Mouse (Mus musculus): ENCODE measurements at regions not wholly inside any gene's neighbourhood (a gene's known extent, or its start where the extent isn't known, plus 50 kb on each side); places are given as distances from the start of the nearest gene placed in this dataset.
A peak's percentile ranks its signal among the peaks of the same experiment; 100 is the strongest.

DNA sequence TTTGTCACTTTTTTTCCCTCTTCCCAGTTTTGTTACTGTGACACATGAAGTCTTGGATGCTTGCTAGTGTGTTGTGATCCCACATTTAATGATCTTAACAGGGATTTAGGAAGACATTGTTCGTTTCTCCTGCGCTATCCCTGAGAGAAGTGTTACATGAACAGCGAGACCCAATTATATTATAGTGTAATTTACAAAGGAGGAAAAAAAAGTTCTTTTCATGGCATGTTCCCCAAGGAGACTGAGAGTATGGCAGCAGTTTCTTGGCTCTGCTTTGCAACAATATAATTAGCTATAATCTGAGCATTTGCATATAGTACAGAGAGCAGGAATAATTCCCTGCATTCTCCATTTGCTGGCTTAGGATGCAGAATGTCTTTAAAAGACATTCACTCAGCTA is 168.6 kb downstream of the Insc start:
- DNase-seq (ENCODE audit: low spot score in 2 of 2), result no peak

DNA sequence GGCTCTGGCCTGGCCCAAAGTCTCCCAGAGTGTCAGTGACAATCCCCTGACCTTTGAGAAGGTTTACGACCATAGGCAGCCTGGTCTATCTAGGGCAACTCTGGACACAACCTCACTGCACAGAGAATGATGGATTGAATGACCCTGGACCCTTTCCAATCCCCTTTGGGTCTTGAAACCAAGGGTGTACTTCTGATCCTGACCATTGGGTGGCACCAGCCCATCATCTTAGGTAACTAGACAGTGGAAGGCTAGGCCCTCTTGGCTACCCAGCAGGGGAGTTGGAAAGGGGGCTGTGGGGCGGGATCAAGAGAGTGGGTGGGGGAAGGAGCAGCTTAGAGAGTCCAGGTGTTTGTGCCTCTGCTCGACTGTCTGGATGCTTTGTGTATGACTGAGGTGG is 178.7 kb downstream of the Insc start:
- peak; percentile 23 to 56 for DNase-seq (ENCODE audit: low spot score in 2 of 2)

DNA sequence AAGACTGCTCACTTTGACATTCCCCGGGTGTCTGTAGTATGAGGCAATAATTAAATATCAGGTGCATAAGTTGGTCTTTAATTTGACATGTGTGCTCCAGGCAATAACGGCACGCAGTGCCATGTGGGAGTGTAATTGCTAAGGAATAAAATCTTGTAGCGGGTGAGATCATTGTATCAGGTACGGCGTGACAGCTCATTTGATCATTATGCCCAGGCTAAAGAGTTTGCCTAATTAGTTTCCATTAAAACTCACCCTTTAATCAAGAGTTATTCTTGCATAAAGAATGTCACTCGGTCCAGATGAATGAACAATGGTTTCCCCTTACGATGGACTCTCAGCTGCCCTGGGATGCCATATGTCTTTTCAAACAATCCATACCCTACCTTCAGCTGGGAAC is 190.4 kb downstream of the Insc start:
- DNase-seq (ENCODE audit: low spot score in 2 of 2), result no peak

DNA sequence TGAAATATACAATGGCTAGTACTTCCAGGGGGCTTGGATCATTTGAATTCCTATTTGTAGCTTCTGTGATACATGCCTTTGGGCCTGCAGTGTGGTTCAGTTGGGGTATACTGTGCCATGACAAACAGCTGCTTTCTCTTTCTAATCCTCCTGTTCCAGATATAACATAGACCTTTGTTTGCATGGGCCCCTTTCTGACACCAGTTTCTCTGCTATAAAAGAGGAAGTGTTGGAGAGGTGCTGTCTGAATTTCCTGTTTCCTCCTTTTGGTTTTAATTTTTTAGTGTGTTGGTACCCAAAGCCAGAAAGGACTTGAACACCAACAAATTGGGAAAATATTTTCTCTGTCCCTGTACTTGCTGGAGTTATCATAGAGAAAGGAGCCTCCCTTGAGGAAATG is 207.3 kb downstream of the Insc start:
- no peak for DNase-seq (ENCODE audit: low spot score in 2 of 2)

DNA sequence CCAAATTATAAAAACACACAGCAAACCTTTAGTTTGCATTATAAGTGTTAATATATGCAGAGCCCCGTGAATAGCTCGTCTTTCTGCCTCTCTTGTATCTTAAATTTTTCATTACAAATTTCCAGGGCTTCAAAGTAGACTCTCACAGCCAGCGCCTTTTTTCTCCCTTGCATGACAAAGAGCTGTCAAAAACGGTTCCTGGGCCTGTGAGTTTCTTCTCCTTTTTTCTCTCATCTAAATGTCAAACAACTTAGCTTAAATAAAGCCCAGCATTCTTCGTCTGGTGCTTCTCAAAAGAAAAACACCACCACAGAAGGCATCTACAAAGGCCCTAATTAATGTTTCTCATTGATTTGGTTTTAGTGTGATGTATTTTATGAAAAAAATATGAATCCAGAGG is 219.7 kb downstream of the Insc start:
- no peak for DNase-seq (ENCODE audit: low spot score in 2 of 2)

DNA sequence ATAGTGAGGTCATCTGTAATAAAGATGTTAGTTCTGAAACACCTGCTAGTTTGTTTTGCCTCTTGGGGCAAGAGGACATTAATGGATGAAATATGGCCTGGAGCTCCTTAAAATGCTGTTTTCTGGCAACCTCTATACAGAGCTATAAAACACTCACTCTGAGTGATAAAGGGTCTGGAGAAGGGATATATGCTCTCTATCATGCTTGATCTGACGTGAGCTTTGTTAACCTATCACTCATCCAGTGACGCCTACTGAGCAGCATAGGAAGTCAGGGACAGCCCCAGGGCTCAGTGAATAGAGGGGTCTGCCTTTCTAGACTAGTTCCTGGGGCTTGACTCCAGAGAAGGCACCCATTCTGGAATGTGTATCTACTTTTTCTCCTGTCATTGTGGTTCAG is 222.4 kb downstream of the Insc start:
- no peak for DNase-seq (ENCODE audit: low spot score in 2 of 2)

DNA sequence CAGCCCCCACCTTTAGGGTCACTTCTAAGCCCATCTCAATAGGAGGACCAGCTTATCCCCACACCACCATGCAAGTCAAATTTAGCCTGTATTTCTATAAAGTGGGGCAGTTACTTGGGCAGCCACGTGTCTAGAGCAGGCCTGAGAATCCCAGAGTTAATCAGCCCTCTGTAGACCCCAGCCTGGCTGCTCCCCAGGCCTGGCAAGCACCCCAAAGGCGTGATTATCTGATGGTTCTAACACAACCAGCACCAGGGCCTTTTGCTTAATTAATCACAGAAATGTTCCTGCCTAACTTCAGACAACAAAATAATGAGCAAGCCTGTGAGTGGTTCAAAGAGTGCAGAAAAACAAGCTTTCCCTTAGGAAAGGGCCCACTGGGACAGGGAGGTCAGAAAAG is 243.0 kb downstream of the Insc start:
- no peak for DNase-seq (ENCODE audit: low spot score in 2 of 2)

DNA sequence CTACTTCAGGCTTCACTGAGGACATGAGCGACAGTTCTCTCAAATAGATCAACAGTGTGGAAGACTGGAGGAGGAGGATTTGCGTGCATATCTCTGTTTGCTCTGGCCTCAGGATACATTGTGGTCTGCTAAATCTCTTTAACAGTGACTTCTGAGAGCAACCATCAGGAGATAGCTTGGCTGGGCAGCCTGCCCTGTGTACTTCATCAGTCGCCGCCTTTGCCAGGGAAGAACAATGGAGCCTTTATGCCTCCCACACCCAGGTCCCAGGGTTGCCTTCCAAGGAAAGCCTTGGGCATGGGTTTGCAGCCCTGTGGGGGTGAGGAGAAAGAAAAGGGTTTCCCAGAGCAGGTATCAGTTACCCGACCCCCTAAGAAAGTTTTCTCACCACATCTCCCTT is 247.8 kb downstream of the Insc start:
- DNase-seq (ENCODE audit: low spot score in 2 of 2), result no peak

DNA sequence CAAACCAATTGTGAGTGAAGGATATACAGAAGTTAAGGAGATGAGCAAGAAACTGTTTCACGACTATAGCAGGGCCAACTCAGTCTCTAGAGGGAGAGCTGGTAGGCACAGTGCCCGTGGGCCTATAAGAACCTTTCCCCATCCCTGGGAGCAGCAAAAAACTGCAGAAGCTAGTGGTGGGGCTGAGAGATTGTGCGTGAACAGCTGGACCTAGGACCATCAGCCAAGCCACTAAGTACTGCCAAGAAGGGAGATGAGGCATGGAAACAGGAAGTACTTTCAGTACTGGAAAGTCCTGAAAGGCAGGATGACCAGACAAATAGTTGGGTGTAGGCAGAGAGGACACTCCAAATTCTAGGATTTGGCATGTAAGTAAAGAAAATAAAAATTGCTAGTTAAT is 248.9 kb downstream of the Insc start:
- DNase-seq (ENCODE audit: low spot score in 2 of 2), result no peak

DNA sequence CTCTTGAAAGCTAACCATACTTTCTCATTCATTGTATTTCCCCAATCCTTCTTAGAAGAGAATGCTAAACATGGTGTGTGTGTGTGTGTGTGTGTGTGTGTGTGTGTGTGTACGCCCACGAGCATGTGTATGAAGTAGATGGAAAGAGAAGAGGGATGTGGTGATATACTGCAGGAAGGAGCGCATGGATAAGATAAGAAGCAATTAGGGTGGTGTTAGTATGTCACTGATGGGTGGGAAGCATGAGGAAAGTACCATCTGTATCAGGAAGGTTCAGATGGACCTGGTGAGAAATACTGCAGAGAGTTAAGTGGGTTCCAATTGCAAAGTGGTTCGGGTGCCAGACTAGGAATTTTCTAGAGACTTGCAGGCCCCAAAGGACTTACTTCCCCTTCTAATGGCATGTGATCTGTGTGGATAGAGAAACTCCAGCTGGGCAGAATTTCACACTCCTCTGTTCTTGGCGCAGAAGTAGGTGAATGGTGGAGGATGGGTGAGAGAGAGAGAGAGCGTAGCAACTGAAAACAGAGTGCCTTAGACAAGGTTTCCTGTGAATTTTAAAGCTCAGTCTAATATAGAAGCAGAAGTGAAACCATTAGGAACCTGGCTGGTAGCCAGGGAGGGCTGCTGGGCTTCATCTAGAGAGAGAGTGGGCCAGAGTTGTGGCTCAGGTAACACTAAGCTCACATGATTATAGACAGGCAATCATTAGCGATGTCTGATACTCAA is 257.5 kb downstream of the Insc start:
- peak in 1 of 2 experiments; percentile 15 for DNase-seq (ENCODE audit: low spot score in 2 of 2)

DNA sequence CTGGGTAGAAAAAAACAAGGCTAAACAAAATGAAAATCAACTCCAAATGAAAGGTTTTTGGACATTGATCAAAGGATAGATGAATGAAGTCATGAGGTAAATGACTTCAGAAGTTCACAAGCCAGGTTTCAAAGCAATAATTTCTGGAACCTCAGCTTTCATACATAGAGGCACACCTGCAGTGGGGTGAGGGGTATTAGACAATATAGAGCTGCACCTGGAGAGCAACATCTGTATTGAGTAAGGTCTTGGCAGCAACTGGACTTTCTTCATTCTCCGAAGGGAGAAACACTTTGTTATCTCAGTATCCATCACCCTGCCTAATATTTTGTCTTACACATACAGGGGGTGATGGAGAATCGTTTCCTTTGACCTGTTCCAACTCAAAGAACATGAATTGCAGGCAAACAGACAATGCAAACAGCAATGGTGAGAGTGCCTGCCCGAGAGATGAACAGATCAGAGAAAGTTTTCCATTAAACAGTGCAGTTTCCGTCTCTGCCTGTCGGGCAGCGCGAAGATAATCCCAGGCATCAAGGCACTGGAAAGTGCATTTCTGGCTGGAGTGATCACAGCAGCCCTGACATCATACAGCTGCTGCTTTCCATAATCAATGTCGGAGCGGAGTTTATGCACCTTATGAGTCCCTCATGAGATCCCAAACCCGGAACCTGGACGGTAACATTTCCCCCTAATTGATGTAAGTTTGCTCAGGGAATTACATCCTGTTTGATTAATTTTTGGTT is 270.9 kb downstream of the Insc start:
- DNase-seq (ENCODE audit: low spot score in 2 of 2), result no peak

DNA sequence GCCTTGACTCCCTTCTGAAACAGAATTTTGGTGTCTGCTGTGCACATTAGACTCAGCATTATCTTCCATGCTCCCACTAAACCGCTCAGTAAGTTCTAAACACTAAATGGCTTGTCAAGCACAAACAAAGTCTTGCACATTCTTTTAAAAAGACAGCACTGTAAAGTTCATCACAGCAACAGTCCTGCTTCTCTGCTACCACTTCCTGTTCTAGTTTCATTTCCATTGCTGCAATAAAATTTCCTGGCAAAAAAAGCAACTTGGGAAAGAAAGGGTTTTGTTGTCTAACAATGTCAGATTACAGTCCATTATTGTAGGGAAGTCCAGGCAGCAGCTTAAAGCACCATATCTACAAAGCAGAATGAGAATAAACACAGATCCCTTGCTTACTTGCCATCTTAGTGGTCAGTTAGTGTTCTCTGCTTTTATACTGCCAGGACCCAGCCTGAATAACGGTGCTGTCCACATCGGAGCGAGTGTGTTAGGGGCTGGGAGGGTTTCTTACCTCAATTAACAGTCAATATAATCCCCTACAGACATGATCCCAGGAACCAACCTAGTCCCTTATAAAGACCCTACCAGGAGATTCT is 276.0 kb downstream of the Insc start:
- DNase-seq (ENCODE audit: low spot score in 2 of 2), result no peak

DNA sequence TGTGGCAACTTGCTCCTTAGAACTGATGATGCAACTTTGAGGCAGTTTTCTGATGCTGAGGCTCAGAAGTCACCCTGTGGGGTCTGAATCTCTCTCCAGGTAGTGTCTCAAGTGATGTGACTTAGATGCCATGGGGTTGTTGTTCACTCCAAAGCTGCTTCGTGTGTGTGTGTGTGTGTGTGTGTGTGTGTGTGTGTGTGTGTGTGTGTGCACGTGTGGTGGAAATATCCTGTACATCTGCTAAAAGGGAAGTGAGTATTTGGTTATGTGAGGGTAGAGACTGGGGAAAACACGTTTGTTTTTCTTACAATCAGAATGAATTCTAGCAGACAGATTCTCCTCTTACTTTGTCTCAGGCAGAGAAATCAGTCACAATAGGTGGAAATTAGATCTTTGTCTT is 276.5 kb downstream of the Insc start:
- DNase-seq (ENCODE audit: low spot score in 2 of 2), result no peak

DNA sequence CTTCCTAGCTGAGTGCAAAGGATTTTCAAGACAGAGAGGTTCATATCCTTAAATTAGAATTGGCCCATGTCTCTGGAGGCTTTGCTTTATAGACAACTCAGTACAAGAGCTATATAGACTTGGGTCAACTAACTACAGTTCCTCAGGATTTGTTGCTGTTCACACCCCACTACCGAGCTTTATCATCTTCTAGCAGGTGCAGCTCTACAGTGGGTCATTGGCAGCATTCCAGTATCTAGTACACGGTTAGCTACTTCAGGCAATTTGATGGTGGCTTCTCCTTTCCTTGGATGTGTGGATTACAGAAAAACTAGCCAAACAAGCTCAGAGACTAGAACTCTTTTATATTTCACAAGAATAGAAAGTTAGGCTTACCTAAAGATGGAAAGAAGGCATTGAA is 282.3 kb downstream of the Insc start:
- no peak for DNase-seq (ENCODE audit: low spot score in 2 of 2)

DNA sequence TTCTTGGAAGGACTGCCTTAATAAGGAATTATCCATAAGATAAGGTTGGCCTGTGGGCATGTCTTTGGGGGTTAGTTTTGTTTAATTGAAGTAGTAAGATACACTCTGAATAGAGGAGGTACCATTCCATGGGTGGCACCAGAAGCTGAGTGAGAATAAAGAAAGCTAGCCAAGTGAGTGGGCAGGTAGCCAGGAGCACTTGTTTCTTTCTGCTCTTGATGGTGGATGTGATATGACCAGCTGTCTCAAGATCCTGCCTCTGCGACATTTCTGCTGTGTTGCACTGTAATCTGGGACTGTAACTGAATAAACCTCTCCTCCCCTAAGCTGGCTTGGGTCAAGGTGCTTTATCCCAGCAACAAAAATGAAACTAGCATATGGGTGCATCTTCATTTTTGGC is 284.2 kb downstream of the Insc start:
- DNase-seq (ENCODE audit: low spot score in 2 of 2), result peak in 1 of 2 experiments; percentile 8

DNA sequence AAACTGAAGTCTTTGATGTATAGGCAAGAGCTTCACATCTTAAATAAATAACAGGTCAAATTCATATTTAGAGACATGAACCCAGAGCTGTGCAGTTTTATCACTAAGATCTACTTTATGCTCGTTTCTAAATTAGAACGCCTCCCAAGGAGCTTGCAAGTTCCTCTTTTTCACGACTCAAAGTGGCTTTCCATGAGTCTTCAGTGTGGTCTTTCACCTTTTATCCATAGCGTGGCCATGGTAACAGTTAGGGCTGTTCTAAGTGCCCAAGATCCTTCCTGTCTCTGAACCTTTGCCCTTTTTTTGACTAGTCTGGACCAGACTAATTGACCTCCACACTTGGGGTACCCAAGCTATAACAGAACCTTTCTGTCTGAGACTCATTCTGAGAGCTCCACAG is 290.5 kb downstream of the Insc start:
- no peak for DNase-seq (ENCODE audit: low spot score in 2 of 2)

DNA sequence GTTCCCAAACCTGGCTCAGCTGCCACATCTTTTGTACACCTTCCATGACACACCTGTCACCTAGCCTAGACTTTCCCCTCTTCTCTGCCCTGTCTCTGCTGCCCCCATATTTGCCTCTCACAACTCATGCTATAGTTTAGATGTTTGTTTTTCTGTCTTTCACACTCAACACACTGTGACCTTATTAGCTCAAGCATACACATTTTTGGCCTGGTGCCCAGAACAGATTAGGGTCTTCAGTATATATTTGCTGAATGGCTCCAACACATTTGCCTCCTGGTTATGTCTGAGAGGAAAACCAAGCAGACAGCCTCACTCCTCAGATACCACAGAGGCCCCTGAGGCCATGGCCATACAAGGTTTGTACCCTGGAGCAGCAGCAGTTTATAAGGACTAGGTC is 312.0 kb downstream of the Insc start:
- DNase-seq (ENCODE audit: low spot score in 2 of 2), result no peak

DNA sequence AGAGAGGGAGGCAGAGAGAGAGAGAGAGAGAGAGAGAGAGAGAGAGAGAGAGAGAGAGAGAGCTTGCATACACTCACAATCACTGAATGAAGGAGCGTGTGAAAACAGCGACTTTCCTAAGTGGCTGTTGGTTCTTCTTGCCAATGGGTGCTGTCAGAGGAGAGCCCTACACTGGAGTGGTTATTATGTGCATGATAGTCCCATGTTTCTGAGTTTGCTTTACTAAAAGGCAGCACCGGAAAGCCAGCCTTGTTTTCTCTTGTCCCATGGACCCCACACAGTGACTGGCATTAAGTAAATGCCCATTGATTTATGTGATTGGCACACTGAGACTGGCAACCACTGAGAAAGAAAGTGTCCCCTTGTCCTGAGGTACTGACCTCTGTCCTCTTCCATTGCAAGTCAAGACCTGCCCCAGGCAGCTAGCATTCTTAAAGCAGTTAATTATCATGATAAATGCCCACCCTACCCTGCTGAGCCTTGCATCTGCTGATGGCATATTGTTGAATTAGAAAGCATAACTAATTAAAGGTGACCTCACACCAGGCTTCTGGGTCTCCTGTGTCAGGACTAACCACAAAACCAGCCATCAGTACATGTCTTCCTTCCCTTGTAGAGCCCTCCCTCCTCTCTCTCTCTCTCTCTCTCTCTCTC is 313.6 kb downstream of the Insc start:
- no peak for DNase-seq (ENCODE audit: low spot score in 2 of 2)

DNA sequence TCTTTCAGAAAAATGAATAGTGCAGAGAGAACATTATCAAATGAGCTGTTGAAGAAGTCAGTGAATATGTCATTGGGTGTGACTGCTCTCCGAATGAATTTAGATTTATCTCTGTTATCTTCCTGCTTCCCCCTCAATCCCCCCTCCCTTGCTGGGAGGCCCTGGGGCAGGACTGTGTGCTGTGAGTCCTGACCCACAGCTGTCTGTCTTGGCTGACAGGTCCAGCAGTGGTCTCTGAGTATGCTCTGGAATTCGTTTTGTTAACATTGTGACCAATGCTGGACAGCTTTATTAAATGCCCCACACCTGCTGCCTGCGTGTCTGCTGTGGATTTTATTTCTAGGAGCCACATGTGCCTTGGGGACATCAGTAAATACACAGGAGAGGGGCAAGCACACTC is 314.2 kb downstream of the Insc start:
- no peak for DNase-seq (ENCODE audit: low spot score in 2 of 2)

DNA sequence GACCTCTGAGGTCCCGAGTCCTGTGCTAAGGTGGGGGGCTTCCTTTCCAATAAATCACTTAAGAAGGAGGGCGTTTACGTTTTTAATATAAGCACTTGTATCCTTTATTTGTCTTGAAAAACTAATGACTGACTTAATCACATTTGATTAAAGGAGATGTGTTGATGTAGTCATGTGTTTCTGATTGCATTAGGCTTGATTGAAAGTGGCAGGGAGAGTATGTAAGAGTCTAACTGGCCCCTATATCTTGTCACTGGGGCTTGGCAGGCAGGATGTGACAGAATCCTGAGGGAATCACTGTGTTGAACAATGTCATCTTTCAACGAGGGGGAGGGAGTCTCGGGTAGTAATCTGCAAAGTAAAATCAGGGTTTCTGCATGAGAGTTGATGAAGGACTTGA is 316.7 kb downstream of the Insc start:
- DNase-seq (ENCODE audit: low spot score in 2 of 2), result no peak

DNA sequence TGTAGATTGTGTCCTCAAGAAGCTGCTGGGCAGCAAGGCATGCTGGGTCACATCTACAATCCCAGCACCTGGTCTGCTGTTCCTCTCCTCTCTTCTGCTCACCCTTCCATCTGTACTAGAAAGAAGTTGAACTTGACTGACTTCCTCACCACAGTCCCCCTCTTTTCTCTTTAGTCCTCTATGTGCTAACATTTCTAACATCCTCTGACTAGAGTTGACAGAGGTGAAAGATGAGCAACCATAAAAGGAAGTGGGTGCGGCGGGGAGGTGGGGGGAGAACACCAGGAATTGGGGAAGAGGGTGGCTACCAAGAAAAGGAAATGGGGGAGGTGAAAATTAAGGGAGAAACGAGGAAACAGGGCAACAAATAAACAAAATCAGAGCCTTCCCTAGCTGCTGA is 319.3 kb downstream of the Insc start:
- no peak for DNase-seq (ENCODE audit: low spot score in 2 of 2)

DNA sequence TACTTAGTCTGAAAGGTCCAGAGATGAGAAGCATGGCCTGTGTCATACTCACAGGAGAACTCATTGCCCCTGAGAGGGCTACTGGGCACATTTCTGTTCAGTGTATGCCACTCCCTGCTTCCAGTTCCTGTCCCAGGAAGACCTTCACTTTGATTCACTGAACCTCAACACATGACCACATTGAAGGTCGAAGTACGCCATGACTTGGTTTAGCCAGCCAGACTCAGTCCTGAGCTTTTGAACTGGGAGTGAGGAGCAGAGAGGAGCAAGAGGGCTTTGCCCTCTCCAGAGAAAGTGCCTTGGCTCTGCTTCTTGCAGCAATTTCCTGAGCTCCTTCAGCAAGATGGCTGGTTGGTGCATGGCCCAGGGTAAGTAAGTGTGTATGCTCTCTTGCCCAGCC is 324.1 kb downstream of the Insc start:
- no peak for DNase-seq (ENCODE audit: low spot score in 2 of 2)
